Mouse (Mus musculus) heart, postnatal 0 days (tissue): ENCODE data around the gene Ropn1l. TPM values are rescaled to one million over a fixed set of nuclear protein-coding genes. Genes with fewer than 3 reads are reported as not detected.

Experiments
- ATAC-seq: fragments of 200-750 bp; cut with Nextera tagmentation; 2 replicates; pipeline ENCODE4 v1.8.0; 2017; ENCODE audit warnings: low read depth, moderate number of reproducible peaks, moderate library complexity; ENCODE audit not compliant: insufficient read depth
- DNase-seq: peaks from one replicate; pipeline ENCODE4 v3.0.0-alpha.2; 2016; ENCODE audit warnings: low spot score
- H3K27ac ChIP-seq: fragments of 300-500 bp; sonication (generic); 2 replicates; pipeline ENCODE4 v1.5.1; 2014; ENCODE audit warnings: low read depth, mild to moderate bottlenecking
- H3K27me3 ChIP-seq: fragments of 300-500 bp; sonication (generic); 2 replicates; pipeline ENCODE4 v1.6.1; 2014; ENCODE audit warnings: low read length, mixed read lengths; ENCODE audit not compliant: control insufficient read depth, insufficient read depth
- H3K36me3 ChIP-seq: fragments of 300-500 bp; sonication (generic); replicated peaks from 2 replicates; pipeline ENCODE4 v1.6.1; 2014; ENCODE audit warnings: low read length, mixed read lengths; ENCODE audit not compliant: control insufficient read depth, insufficient read depth
- H3K4me1 ChIP-seq: fragments of 300-500 bp; sonication (generic); 2 replicates; pipeline ENCODE4 v1.6.1; 2014; ENCODE audit warnings: antibody characterized with exemption; ENCODE audit not compliant: control insufficient read depth, insufficient read depth
- H3K4me2 ChIP-seq: fragments of 300-500 bp; sonication (generic); 2 replicates; pipeline ENCODE4 v1.6.1; 2014; ENCODE audit warnings: low read depth, mild to moderate bottlenecking, low read length, moderate library complexity
- H3K4me3 ChIP-seq: fragments of 300-500 bp; sonication (generic); 2 replicates; pipeline ENCODE4 v1.5.1; 2014; ENCODE audit warnings: low read depth, low read length
- H3K9ac ChIP-seq: fragments of 300-500 bp; sonication (generic); replicated peaks from 2 replicates; pipeline ENCODE4 v1.6.1; 2014; ENCODE audit warnings: low read depth, low read length, mixed read lengths
- H3K9me3 ChIP-seq: fragments of 300-500 bp; sonication (generic); replicated peaks from 2 replicates; pipeline ENCODE4 v1.6.1; 2016; ENCODE audit warnings: low read length; ENCODE audit not compliant: control insufficient read depth
- CTCF ChIP-seq: IDR thresholded peaks from 2 replicates; pipeline ENCODE4 v1.5.1; 2016; ENCODE audit warnings: antibody characterized with exemption, control low read depth, low read depth
- EP300 ChIP-seq: IDR thresholded peaks from 2 replicates; pipeline ENCODE4 v1.6.1; 2016; ENCODE audit warnings: antibody characterized with exemption, low read depth
- WGBS: fragments of 180-500 bp; shearing (Covaris S2); extraction: QIAGEN DNeasy Blood & Tissue Kit; methylation state at CpG from one replicate; pipeline ENCODE4 v1.1.7; 2014; 5-methylcytosine and 5-hydroxymethylcytosine counted together
- polyA plus RNA-seq: library from polyadenylated mRNA; unstranded; fragments of >200 nt; fragmentation: Nextera tagmentation; extraction: Ambion mirVana; gene quantifications from 2 replicates; pipeline ENCODE4 v1.2.1, GENCODE M21; 2015
- total RNA-seq: library from RNA; depleted of rRNA; stranded (reverse); fragments of >200 nt; gene quantifications from 2 replicates; pipeline ENCODE4 v1.2.3, GENCODE M21; 2014; ENCODE audit warnings: low replicate concordance; rRNA removed

The Ropn1l gene
- total and polyA plus RNA-seq, 2 experiments from 2014 or later: 2.4 to 3.5 TPM

GRCm38 (mm10) chr15:31396755-31397154, 56.8 kb downstream of the Ropn1l start:
- WGBS: 29% methylated on average over 5 of the region's 5 CpGs
- H3K9ac ChIP-seq: no peak overlapping the region
- H3K4me3 ChIP-seq: no peak overlapping the region
- no peaks in the 10 kb centered on the region for H3K27me3 ChIP-seq
- ATAC-seq (peak; percentile 85), DNase-seq (peak; percentile 85)
- no peaks in the 10 kb centered on the region for H3K9me3 ChIP-seq
- TF ChIP-seq EP300: peak; percentile 49; the same call in 1 of the 2 replicates
- no peak for TF ChIP-seq CTCF
- H3K4me1 ChIP-seq: peaks cover 12% of the 10 kb centered on the region
- H3K36me3 ChIP-seq: no peaks in the 10 kb centered on the region
- H3K27ac ChIP-seq: peak overlapping the region; percentile 87
- H3K4me2 ChIP-seq: no peak overlapping the region

DNA sequence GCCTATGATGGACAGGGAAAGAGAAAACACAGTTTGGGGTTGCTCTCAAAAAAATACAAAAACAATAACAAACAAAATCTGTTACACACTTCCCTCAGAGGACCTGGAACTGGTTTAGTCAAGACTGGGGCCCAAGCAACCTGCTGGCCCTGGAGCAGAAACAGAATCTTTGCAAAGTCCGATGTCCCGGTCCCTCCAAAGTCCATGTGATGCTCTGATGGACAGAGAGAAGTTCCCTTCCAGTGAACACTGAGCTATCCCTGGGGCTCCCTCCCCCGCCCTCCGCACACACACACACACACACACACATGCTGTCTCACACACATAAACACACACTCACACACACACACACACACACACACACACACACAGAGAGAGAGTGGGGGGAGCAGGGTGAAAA, 57.6 kb downstream of the Ropn1l start:
- no peak overlapping the region for H3K4me2 ChIP-seq
- H3K4me1 ChIP-seq: peaks cover 12% of the 10 kb centered on the region
- H3K27ac ChIP-seq: peak overlapping the region; percentile 87
- ATAC-seq: no peak
- no peak overlapping the region for H3K4me3 ChIP-seq
- no peaks in the 10 kb centered on the region for H3K36me3 ChIP-seq
- H3K9ac ChIP-seq: no peak overlapping the region
- no peak for DNase-seq
- H3K27me3 ChIP-seq: no peaks in the 10 kb centered on the region
- H3K9me3 ChIP-seq: no peaks in the 10 kb centered on the region
- WGBS: 65% methylated on average over 4 of the region's 4 CpGs
- TF ChIP-seq CTCF (no peak), EP300 (no peak)

DNA sequence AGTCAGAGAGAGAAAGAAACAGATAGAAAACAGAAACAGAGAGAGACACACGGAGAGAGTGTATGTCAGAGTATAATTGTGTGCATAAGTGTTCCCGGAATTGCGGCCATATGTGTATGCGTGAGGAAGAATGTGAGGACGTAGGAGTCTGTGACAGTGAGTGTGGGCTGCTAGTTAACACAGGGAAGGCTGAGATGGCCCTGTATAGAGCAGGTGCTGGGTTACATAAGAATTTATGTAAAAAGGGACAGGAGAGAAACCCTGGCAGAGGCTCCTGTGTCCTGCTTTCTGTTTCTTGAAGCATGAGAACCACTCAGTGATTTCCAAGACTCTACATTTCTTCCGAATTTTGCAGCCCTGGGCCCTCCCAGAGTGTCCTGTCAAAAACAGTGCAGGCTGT, 60.1 kb downstream of the Ropn1l start:
- Histone ChIP-seq H3K27me3 (no peaks in the 10 kb centered on the region), H3K4me2 (no peak overlapping the region), H3K36me3 (no peaks in the 10 kb centered on the region), H3K9ac (no peak overlapping the region), H3K4me3 (no peak overlapping the region), H3K27ac (no peak overlapping the region), H3K9me3 (no peaks in the 10 kb centered on the region), H3K4me1 (peaks cover 12% of the 10 kb centered on the region)
- DNase-seq (no peak), ATAC-seq (no peak)
- no peak for TF ChIP-seq CTCF
- TF ChIP-seq EP300: no peak
- WGBS: 76% methylated on average over 6 of the region's 6 CpGs

GRCm38 (mm10) chr15:31392705-31393104, 60.8 kb downstream of the Ropn1l start:
- Histone ChIP-seq H3K9ac (no peak overlapping the region), H3K4me1 (peaks cover 12% of the 10 kb centered on the region), H3K27me3 (no peaks in the 10 kb centered on the region), H3K36me3 (no peaks in the 10 kb centered on the region), H3K4me2 (no peak overlapping the region), H3K9me3 (no peaks in the 10 kb centered on the region), H3K4me3 (no peak overlapping the region), H3K27ac (no peak overlapping the region)
- ATAC-seq (no peak), DNase-seq (no peak)
- no peak for TF ChIP-seq CTCF
- TF ChIP-seq EP300: no peak
- 75% methylated on average over 7 of the region's 7 CpGs for WGBS

- TF ChIP-seq CTCF: no peak
- TF ChIP-seq EP300: 0 out of 2 replicates have a peak, but pooled peaks have one; percentile 33
- no peaks in the 10 kb centered on the region for H3K36me3 ChIP-seq
- DNase-seq (peak; percentile 54), ATAC-seq (peak; percentile 56; the same call in 1 of the 2 replicates)
- no peak overlapping the region for H3K4me3 ChIP-seq
- H3K4me2 ChIP-seq: no peak overlapping the region
- no peak overlapping the region for H3K9ac ChIP-seq
- H3K27ac ChIP-seq: peak overlapping the region; percentile 18; the same call in 1 of the 2 replicates
- no peaks in the 10 kb centered on the region for H3K9me3 ChIP-seq
- no peaks in the 10 kb centered on the region for H3K27me3 ChIP-seq
- H3K4me1 ChIP-seq: peaks cover 12% of the 10 kb centered on the region
- 39% methylated on average over 4 of the region's 4 CpGs for WGBS
Measured at GRCm38 (mm10) chr15:31392135-31392534, 61.4 kb downstream of the Ropn1l start.

Other genes with a start within 250 kb of the Ropn1l start
- gene Dap, start 229.4 kb downstream of the Ropn1l start, total RNA-seq: 36.8 and 162 TPM in 2 replicates
- 47.5 and 50.3 TPM in 2 replicates for gene Dap, start 229.4 kb downstream of the Ropn1l start, polyA plus RNA-seq
- 12.9 and 23.3 TPM in 2 replicates for gene Ankrd33b, start 86.0 kb downstream of the Ropn1l start, total RNA-seq
- gene Ankrd33b, start 86.0 kb downstream of the Ropn1l start, polyA plus RNA-seq: 5.1 and 5.6 TPM in 2 replicates
- 64.2 and 69.1 TPM in 2 replicates for gene March6, start 77.3 kb upstream of the Ropn1l start, total RNA-seq
- 23.2 and 26.8 TPM in 2 replicates for gene March6, start 77.3 kb upstream of the Ropn1l start, polyA plus RNA-seq
- gene Cmbl, start 111.7 kb upstream of the Ropn1l start, total RNA-seq: 20.8 and 41.0 TPM in 2 replicates
- 22.1 and 22.8 TPM in 2 replicates for gene Cmbl, start 111.7 kb upstream of the Ropn1l start, polyA plus RNA-seq
- gene Cct5, start 148.1 kb upstream of the Ropn1l start, total RNA-seq: 209 and 215 TPM in 2 replicates
- gene Cct5, start 148.1 kb upstream of the Ropn1l start, polyA plus RNA-seq: 239 and 243 TPM in 2 replicates
- gene Fam173b, start 148.1 kb upstream of the Ropn1l start, total RNA-seq: 9.7 and 15.1 TPM in 2 replicates
- gene Fam173b, start 148.1 kb upstream of the Ropn1l start, polyA plus RNA-seq: 13.4 and 15.3 TPM in 2 replicates